Mouse (Mus musculus): ENCODE measurements around the gene 2310061I04Rik.

- no peak for TF ChIP-seq CTCF (conservative IDR thresholded peaks at IDR 0.05; ENCODE audit: insufficient read depth, insufficient read length, low read depth, low read length)
- no peak for TF ChIP-seq POLR2A (IDR thresholded peaks at IDR 0.05; ENCODE audit: low read depth, low read length)
These were observed 37.9 kb downstream of the 2310061I04Rik start for GRCm38 (mm10) chr17:35859371-35859770.

Data from kidney, adult 2 months (tissue).